Mouse (Mus musculus) embryonic stem cell, embryonic (primary cell): ENCODE data around the gene Cyba.

Experiments
- CTCF ChIA-PET, 4 experiments: fragments of 300-600 bp in 2 of 4; fragments of 350-600 bp in 2 of 4; sonication (Branson Sonifier 250); formaldehyde crosslinking; loops; one replicate each; lab custom pipeline; 2022; ENCODE audit warnings: inconsistent platforms in 2 of 4; lab: Charles Lee
- POLR2A ChIA-PET, 4 experiments: fragments of 300-600 bp in 2 of 4; fragments of 350-600 bp in 2 of 4; sonication (Branson Sonifier 250); formaldehyde crosslinking; loops; one replicate each; lab custom pipeline; 2022; ENCODE audit warnings: antibody characterized with exemption in 4 of 4, inconsistent platforms in 1 of 4; lab: Charles Lee

Gene Cyba

DNA sequence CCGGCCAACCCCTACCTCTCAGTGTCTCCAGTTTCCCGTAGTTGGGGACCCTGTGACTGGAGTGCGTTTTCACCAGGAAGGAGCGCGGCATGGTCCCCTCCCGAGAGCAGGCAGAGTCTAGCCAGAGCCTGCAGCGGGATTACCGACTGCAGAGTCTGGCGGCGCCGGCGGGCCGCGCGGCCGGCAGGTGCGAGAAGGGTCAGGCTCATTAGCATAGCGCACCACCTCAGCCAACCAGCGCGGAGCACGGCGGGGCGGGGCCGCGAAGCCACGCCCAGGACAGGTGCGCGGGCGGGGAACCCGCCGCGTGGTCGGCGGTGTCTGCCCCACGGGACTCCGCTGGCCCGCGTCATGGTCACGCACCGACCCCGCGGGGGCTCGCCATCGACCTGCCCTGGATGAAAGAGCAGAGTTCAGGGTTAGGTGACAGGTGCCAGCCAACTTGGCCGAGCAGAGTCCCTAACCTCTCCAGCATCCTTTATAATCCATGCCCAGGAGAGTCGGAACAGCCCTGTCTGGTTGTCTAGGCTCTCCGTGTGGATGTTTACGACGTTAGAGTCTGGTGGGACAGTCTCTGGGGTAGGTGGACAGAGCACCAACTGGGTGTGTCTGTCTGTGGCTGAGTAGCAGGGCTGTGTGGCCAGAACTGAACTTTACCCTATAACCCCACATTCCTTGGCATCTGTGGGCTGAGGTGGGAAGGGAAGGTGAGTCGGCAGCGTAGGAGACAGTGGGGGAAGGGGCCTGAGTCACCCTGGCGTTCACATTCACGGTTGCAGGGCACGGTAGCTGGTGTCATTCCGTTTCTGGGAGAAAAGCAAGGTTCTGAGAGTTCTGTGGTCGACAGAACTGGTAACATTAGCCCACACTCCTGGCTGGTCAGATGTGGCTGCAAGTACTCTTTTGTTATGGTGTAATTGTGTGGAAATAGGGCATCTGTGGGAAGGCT is 28.1 kb upstream of the Cyba start, which contains the start of gene Snai3:
Gene Snai3, minus strand, starts transcription at position 210 of the 949 bp plus-strand sequence.
- POLR2A ChIA-PET, result interaction anchor here in 3 of 4 experiments (0.6 to 6.8 kb wide), 36 partner anchors 8 to 511 kb away, joined by 3 to 91 read pairs (median 3); partner anchors contain the start of genes Mvd (in 2 of the 3), Cdt1 (in 1 of the 3), Cyba (in 1 of the 3) and Galns (in 1 of the 3)

GRCm38 (mm10) chr8:122459990-122460389 is 27.3 kb upstream of the Cyba start:
- CTCF ChIA-PET, result interaction anchor here (0.5 to 1.8 kb wide), 16 partner anchors 9 to 1343 kb away, joined by 3 to 31 read pairs (median 4); partner anchors contain the start of gene Mvd (in 2 of the 4)
- POLR2A ChIA-PET, result interaction anchor here in 3 of 4 experiments (0.6 to 6.8 kb wide), 25 partner anchors 9 to 510 kb away, joined by 3 to 91 read pairs (median 3); partner anchors contain the start of genes Mvd (in 2 of the 3), Cyba (in 1 of the 3), Galns (in 1 of the 3) and Zfpm1 (in 1 of the 3)

More for the DNA sequence above, 28.1 kb upstream of the Cyba start, which contains the start of gene Snai3:
- CTCF ChIA-PET, result interaction anchor here (0.6 to 1.8 kb wide), 13 partner anchors 8 to 1342 kb away, joined by 3 to 31 read pairs (median 3); partner anchors contain the start of gene Mvd (in 2 of the 4)

- POLR2A ChIA-PET, result interaction anchor here in 3 of 4 experiments (0.7 to 6.8 kb wide), 21 partner anchors 10 to 509 kb away, joined by 3 to 91 read pairs (median 3); partner anchors contain the start of genes Cyba (in 1 of the 3), Galns (in 1 of the 3), Mvd (in 1 of the 3) and Zfpm1 (in 1 of the 3)
- CTCF ChIA-PET, result interaction anchor here (0.5 to 1.8 kb wide), 10 partner anchors 10 to 1069 kb away, joined by 3 to 31 read pairs (median 4); partner anchors contain the start of gene Mvd (in 2 of the 4)
Observed at GRCm38 (mm10) chr8:122459218-122459900, 26.6 kb upstream of the Cyba start.

GRCm38 (mm10) chr8:122457171-122457570 is 24.4 kb upstream of the Cyba start:
- CTCF ChIA-PET, result interaction anchor here in 1 of 4 experiments (0.7 to 0.9 kb wide), 2 partner anchors 14 to 101 kb away, joined by 3 to 4 read pairs; partner anchors contain the start of gene Mvd
- POLR2A ChIA-PET, result interaction anchor here in 2 of 4 experiments (1.0 to 2.5 kb wide), 5 partner anchors 14 to 66 kb away, joined by 3 to 9 read pairs (median 8); partner anchors contain the start of gene Mvd (in 2 of the 2)

GRCm38 (mm10) chr8:122454409-122454808 is 21.7 kb upstream of the Cyba start:
- CTCF ChIA-PET, result no interaction called here
- POLR2A ChIA-PET, result interaction anchor here in 1 of 4 experiments (1.0 to 1.6 kb wide), 2 partner anchors 10 to 11 kb away, joined by 3 to 5 read pairs; partner anchors contain the start of gene Mvd

GRCm38 (mm10) chr8:122452154-122452553 is 19.4 kb upstream of the Cyba start:
- POLR2A ChIA-PET, result interaction anchor here in 3 of 4 experiments (0.7 to 1.5 kb wide), 5 partner anchors 9 to 133 kb away, joined by 3 to 4 read pairs (median 3); partner anchors contain the start of gene Mvd (in 3 of the 3)
- CTCF ChIA-PET, result interaction anchor here in 2 of 4 experiments (0.7 kb wide), 2 partner anchors 302 to 768 kb away, joined by 4 to 5 read pairs; no protein-coding TSS in a partner anchor

- ChIA-PET POLR2A (interaction anchor here in 3 of 4 experiments (0.8 to 1.5 kb wide), 3 partner anchors 13 to 116 kb away, joined by 3 to 5 read pairs (median 4); no protein-coding TSS in a partner anchor), CTCF (interaction anchor here in 1 of 4 experiments (0.5 kb wide), 1 partner anchor 22 kb away, joined by 3 read pairs; no protein-coding TSS in a partner anchor)
Observed at GRCm38 (mm10) chr8:122451161-122451703, 18.5 kb upstream of the Cyba start.

- CTCF ChIA-PET, result interaction anchor here in 2 of 4 experiments (0.5 to 0.6 kb wide), 2 partner anchors 21 to 308 kb away, joined by 3 read pairs; no protein-coding TSS in a partner anchor
Observed at GRCm38 (mm10) chr8:122445203-122445602, 12.5 kb upstream of the Cyba start.

GRCm38 (mm10) chr8:122444058-122444748 is 11.5 kb upstream of the Cyba start:
- ChIA-PET CTCF (interaction anchor here (0.5 to 3.1 kb wide), 23 partner anchors 10 to 762 kb away, joined by 3 to 31 read pairs (median 4); partner anchors contain the start of genes Cyba (in 1 of the 4) and Snai3 (in 1 of the 4)), POLR2A (interaction anchor here (0.6 to 6.2 kb wide), 68 partner anchors 9 to 846 kb away, joined by 3 to 104 read pairs (median 4); partner anchors contain the start of genes Cyba (in 3 of the 4), Cdt1 (in 2 of the 4), Zc3h18 (in 2 of the 4) and Ankrd11 (in 1 of the 4))

More at GRCm38 (mm10) chr8:122445203-122445602, 12.5 kb upstream of the Cyba start:
- POLR2A ChIA-PET, result interaction anchor here in 2 of 4 experiments (0.9 to 6.2 kb wide), 12 partner anchors 11 to 599 kb away, joined by 3 to 104 read pairs (median 6); partner anchors contain the start of genes Cdt1 (in 2 of the 2), Cyba (in 1 of the 2) and Snai3 (in 1 of the 2)

DNA sequence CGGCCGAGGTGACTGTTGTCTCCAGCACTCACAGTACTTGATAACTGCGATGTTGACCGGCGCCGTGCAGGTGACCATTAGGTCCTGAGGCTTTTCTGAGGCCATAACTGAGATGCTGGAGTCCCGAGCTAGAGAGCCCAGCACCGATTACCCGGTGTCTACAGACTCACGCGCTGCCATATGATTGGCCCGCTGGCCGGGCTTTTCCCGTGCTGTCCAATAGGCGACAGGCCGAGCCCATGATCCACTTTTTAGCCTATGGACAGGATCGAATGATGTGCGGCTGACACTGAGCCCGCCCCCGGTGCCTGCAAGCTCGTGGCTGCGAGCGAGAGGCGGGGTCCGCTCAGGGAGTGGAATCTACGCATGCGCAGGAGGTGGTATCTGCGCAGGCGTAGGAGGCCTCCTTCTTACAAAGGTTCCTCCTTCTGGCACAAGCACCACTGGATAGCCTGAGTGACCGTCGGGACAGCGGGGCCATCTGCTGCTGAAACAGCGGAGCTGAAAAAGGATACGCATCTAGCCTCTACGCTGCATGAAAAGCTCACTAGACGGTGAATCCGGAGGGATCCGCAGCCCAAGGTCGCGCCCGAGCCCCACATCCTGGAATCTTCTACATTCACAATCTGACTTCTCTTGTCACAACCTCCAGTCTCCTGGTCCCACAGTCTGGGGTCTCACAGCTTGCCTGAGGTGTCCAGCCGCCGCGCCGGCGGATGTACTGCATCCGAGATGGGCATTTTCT is 10.7 kb upstream of the Cyba start, which contains the start of gene Mvd:
Gene Mvd, minus strand, starts transcription at position 161 of the 745 bp plus-strand sequence.
- ChIA-PET CTCF (interaction anchor here in 3 of 4 experiments (0.6 to 3.1 kb wide), 24 partner anchors 9 to 628 kb away, joined by 3 to 31 read pairs (median 4); partner anchors contain the start of genes Cyba (in 1 of the 3) and Snai3 (in 1 of the 3)), POLR2A (interaction anchor here (0.6 to 6.2 kb wide), 85 partner anchors 9 to 847 kb away, joined by 3 to 104 read pairs (median 4); partner anchors contain the start of genes Cyba (in 3 of the 4), Cdt1 (in 2 of the 4), Snai3 (in 2 of the 4) and Zc3h18 (in 2 of the 4))

- CTCF ChIA-PET, result interaction anchor here in 3 of 4 experiments (0.6 to 3.1 kb wide), 18 partner anchors 8 to 627 kb away, joined by 3 to 31 read pairs (median 4); partner anchors contain the start of genes Cyba (in 1 of the 3) and Snai3 (in 1 of the 3)
- POLR2A ChIA-PET, result interaction anchor here in 3 of 4 experiments (0.6 to 6.2 kb wide), 71 partner anchors 8 to 770 kb away, joined by 3 to 104 read pairs (median 5); partner anchors contain the start of genes Cyba (in 3 of the 3), Cdt1 (in 2 of the 3), Snai3 (in 2 of the 3) and Zc3h18 (in 2 of the 3)
Observed at GRCm38 (mm10) chr8:122442781-122443180, 10.1 kb upstream of the Cyba start.

- ChIA-PET POLR2A (interaction anchor here in 3 of 4 experiments (0.6 to 6.2 kb wide), 38 partner anchors 8 to 600 kb away, joined by 3 to 104 read pairs (median 5); partner anchors contain the start of genes Cyba (in 3 of the 3), Cdt1 (in 2 of the 3), Snai3 (in 2 of the 3) and Ankrd11 (in 1 of the 3)), CTCF (interaction anchor here in 3 of 4 experiments (0.5 to 3.1 kb wide), 10 partner anchors 9 to 312 kb away, joined by 3 to 31 read pairs (median 4); partner anchors contain the start of genes Cyba (in 1 of the 3) and Snai3 (in 1 of the 3))
Observed at GRCm38 (mm10) chr8:122442356-122442755, 9.6 kb upstream of the Cyba start.

DNA sequence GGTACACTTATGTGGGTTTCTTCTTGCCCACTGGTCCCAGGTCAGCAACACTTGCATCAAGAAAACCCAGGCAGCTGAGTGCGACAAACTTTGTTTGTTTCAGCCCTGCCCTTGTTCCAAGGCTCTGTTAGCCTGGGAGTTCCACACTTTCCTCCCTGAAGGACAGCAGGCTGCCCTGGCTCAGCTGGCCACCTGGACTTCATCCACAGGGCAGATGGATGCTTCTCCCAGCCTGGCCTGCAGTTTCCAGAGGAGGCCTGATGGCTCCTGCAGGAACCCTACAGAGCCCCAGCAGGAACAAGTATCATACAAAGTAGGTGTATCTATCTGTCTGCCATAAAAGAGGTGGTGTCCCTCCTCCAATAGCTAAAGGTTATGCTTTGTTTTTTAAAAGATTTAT is 8.6 kb upstream of the Cyba start:
- POLR2A ChIA-PET, result interaction anchor here in 2 of 4 experiments (1.2 to 6.0 kb wide), 5 partner anchors 9 to 170 kb away, joined by 3 to 104 read pairs (median 5); partner anchors contain the start of genes Cyba (in 2 of the 2), Galns (in 1 of the 2) and Trappc2l (in 1 of the 2)
- CTCF ChIA-PET, result no interaction called here

DNA sequence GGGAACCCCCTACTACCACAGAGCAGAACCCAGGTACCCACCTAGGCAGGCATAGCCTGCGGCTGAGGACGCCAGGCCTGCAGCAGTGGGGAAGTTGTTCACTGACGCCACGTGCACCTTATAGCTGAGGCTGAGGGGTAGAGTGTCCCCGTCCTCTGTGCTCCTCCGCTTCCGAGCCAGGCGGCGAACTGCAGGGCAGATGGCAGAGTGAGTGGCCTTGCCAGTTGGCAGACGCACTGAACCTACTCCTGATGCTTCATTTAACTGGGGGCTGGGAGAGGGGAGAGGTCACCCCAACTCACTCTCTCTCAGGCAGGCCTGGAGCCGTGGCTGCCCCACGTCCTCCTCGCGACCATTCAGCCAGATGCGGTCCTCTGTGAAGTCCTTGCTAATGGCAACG is 6.6 kb upstream of the Cyba start:
- ChIA-PET POLR2A (interaction anchor here (0.6 to 2.4 kb wide), 9 partner anchors 11 to 530 kb away, joined by 3 to 15 read pairs (median 3); partner anchors contain the start of gene Il17c (in 1 of the 4)), CTCF (interaction anchor here in 1 of 4 experiments (1.2 to 1.3 kb wide), 2 partner anchors 16 to 170 kb away, joined by 4 to 5 read pairs; no protein-coding TSS in a partner anchor)
